Mouse (Mus musculus): Measurements from ENCODE around the gene Gtf2ird2.

DNA sequence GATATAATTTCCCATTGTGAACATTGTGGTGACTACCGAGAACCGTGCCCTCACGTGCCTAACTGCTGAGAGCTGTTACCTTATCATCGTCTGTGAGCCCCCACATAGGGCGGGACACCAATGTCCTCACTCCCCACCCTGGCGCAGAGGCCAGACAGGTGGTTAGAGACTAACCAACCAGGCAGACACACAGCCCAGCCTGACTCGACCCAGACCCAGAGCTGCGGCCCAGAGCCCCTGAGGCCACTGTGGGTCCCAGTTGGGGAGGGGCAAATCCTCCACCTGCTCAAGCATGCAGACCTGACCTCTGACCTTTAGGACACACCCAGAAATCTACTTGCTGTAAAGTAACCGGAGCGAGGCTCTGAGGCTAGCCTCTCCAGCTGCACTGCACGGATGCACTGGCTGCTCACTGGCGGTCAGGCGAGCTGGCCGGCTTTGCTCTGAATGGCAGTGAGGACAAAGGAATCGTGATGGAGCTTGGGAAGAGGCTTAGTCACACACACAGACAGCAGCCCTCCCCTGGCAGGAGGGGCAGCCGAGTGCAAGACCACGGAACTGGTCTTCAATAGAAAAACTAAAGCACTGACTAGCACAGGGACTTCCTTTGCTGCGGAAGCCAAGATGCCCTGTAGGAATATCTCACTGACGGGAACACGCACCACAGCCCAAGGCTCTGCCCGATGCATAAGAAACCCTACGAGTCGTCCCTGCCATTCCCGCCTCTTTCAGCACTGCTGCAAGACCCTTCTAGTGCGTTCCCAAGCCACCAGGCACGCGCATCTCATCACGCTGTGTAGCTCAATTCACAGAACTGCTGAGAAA is 54.3 kb downstream of the Gtf2ird2 start:
- TF ChIP-seq POLR2A (IDR thresholded peaks at IDR 0.05; ENCODE audit: borderline replicate concordance, insufficient read depth, low read length) (no peak), CTCF (IDR thresholded peaks at IDR 0.05; ENCODE audit: borderline replicate concordance, insufficient read depth, low read depth, low read length) (no peak)
